Comparison of ENCODE assay signal across 10 mouse cellular contexts in genomic region chr15:98606739-98607138, GRCm38 (mm10). TPM values are rescaled to one million over a fixed set of nuclear protein-coding genes. Genes with fewer than 3 reads are reported as not detected.
DNase-seq lines count a peak whose midpoint lies in the region; ATAC-seq lines count a peak whose summit lies in the region.
"Had no signal": no experiment of that assay in that cellular context is flagged by ENCODE, and none has a peak within 500 bp of the region (broad histone marks: within the 10 kb centered on the region; RNA-seq: fewer than 3 reads in every experiment).

No protein-coding gene starts in this region.

- peaks cover 55% of the 10 kb centered on the region for H3K4me1 ChIP-seq in midbrain, embryonic 10.5 days
- H3K4me1 ChIP-seq in midbrain, embryonic 11.5 days (ENCODE audit: control insufficient read depth, insufficient read depth, low read length) = peaks cover 26% of the 10 kb centered on the region
- H3K4me1 ChIP-seq in intestine, embryonic 16.5 days (ENCODE audit: control insufficient read depth, insufficient read depth, low read length) = peaks cover 52% of the 10 kb centered on the region
- peaks cover 44% of the 10 kb centered on the region for H3K4me1 ChIP-seq in stomach, embryonic 14.5 days (ENCODE audit: control insufficient read depth, insufficient read depth, low read length)

- peaks cover 13% of the 10 kb centered on the region for H3K27me3 ChIP-seq in midbrain, embryonic 10.5 days (ENCODE audit: low read depth, poor library complexity, severe bottlenecking)
- H3K27me3 ChIP-seq in midbrain, embryonic 11.5 days (ENCODE audit: control insufficient read depth, insufficient read depth, low read length) = no peaks in the 10 kb centered on the region; the same call in 1 of the 2 replicates
- H3K27me3 ChIP-seq in intestine, embryonic 16.5 days (replicated peaks; ENCODE audit: control insufficient read depth, insufficient read depth, low read length) = no peaks in the 10 kb centered on the region
- H3K27me3 ChIP-seq in stomach, embryonic 14.5 days (ENCODE audit: control insufficient read depth, insufficient read depth, low read length) = no peaks in the 10 kb centered on the region

- H3K36me3 ChIP-seq in midbrain, embryonic 10.5 days = peaks cover 49% of the 10 kb centered on the region
- peaks cover 5% of the 10 kb centered on the region for H3K36me3 ChIP-seq in midbrain, embryonic 11.5 days (ENCODE audit: control insufficient read depth, insufficient read depth, low read length)
- H3K36me3 ChIP-seq in intestine, embryonic 16.5 days (ENCODE audit: control insufficient read depth, insufficient read depth, low read length) = peaks cover 5% of the 10 kb centered on the region; the same call in 1 of the 2 replicates
- H3K36me3 ChIP-seq in stomach, embryonic 14.5 days (ENCODE audit: control insufficient read depth, insufficient read depth, low read length) = peaks cover 20% of the 10 kb centered on the region

- no peak overlapping the region for H3K4me2 ChIP-seq in midbrain, embryonic 11.5 days
- H3K4me2 ChIP-seq in intestine, embryonic 16.5 days (ENCODE audit: low read depth, low read length) = peak overlapping the region; percentile 81
- peak overlapping the region; percentile 89 for H3K4me2 ChIP-seq in stomach, embryonic 14.5 days (replicated peaks; ENCODE audit: low read depth, low read length)

- no peak overlapping the region for H3K9ac ChIP-seq in midbrain, embryonic 11.5 days (ENCODE audit: low read length)
- peak overlapping the region; percentile 90; the same call in 1 of the 2 replicates for H3K9ac ChIP-seq in intestine, embryonic 16.5 days (ENCODE audit: low read depth, low read length)
- no peak overlapping the region for H3K9ac ChIP-seq in stomach, embryonic 14.5 days (replicated peaks; ENCODE audit: low read depth, low read length)

- WGBS in midbrain, embryonic 10.5 days = 69% methylated on average over 9 of the region's 9 CpGs
- WGBS in midbrain, embryonic 11.5 days = 64% methylated on average over 9 of the region's 9 CpGs
- WGBS in intestine, embryonic 16.5 days = 67% methylated on average over 9 of the region's 9 CpGs
- 64% methylated on average over 9 of the region's 9 CpGs for WGBS in stomach, embryonic 14.5 days

- ATAC-seq in midbrain, embryonic 11.5 days (ENCODE audit: low FRiP score) = no peak
- no peak for ATAC-seq in intestine, embryonic 16.5 days
- ATAC-seq in stomach, embryonic 14.5 days (ENCODE audit: insufficient number of reproducible peaks, insufficient read depth, low FRiP score, low read depth) = no peak

- peak overlapping the region; percentile 87; the same call in 1 of the 2 replicates for H3K4me3 ChIP-seq in midbrain, embryonic 10.5 days
- H3K4me3 ChIP-seq in midbrain, embryonic 11.5 days (ENCODE audit: low read depth, low read length) = no peak overlapping the region
- H3K4me3 ChIP-seq in intestine, embryonic 16.5 days (ENCODE audit: low read length) = peak overlapping the region; percentile 79; the same call in 1 of the 2 replicates
- H3K4me3 ChIP-seq in stomach, embryonic 14.5 days (ENCODE audit: low read depth, low read length) = peak overlapping the region; percentile 80; the same call in 1 of the 2 replicates

- peak; percentile 7 for DNase-seq in gastrocnemius, postnatal 25 days
- DNase-seq in gastrocnemius, postnatal 4 days (ENCODE audit: low spot score in 2 of 2) = no peak
- no peak for DNase-seq in midbrain, embryonic 10.5 days (ENCODE audit: low spot score)
- DNase-seq in midbrain, embryonic 11.5 days (ENCODE audit: low spot score, missing footprints) = no peak
- DNase-seq in ovary, postnatal 10 days (ENCODE audit: low spot score) = no peak
- DNase-seq in adrenal gland, postnatal 25 days = no peak
- DNase-seq: cerebellum, postnatal 25 days; layer of hippocampus, postnatal 36 days had no signal

- no peaks in the 10 kb centered on the region for H3K9me3 ChIP-seq in midbrain, embryonic 10.5 days (replicated peaks)
- H3K9me3 ChIP-seq in midbrain, embryonic 11.5 days (ENCODE audit: control insufficient read depth, low read length) = no peaks in the 10 kb centered on the region
- no peaks in the 10 kb centered on the region for H3K9me3 ChIP-seq in intestine, embryonic 16.5 days (ENCODE audit: control insufficient read depth, low read length)
- no peaks in the 10 kb centered on the region for H3K9me3 ChIP-seq in stomach, embryonic 14.5 days (ENCODE audit: control insufficient read depth, low read depth, low read length)

- no peak overlapping the region for H3K27ac ChIP-seq in midbrain, embryonic 10.5 days (replicated peaks)
- H3K27ac ChIP-seq in midbrain, embryonic 11.5 days (ENCODE audit: low read depth, low read length) = no peak overlapping the region
- peak overlapping the region; percentile 40; the same call in 1 of the 2 replicates for H3K27ac ChIP-seq in intestine, embryonic 16.5 days (ENCODE audit: low read length)
- no peak overlapping the region for H3K27ac ChIP-seq in stomach, embryonic 14.5 days (ENCODE audit: low read length)

RNA-seq across cellular contexts. Expression of gene Adcy6, which starts 3.1 kb away (rescaled TPM):
- 10 to 100 TPM; 19.0 to 32.3 TPM for total RNA-seq in gastrocnemius, postnatal 25 days (2021)
- 10 to 100 TPM; 56.6 to 60.6 TPM for total RNA-seq in gastrocnemius, postnatal 4 days (2021)
- polyA plus RNA-seq in midbrain, embryonic 10.5 days (2016; fragmentation: Nextera tagmentation; extraction: Ambion mirVana) = 11.8 and 12.1 TPM in 2 replicates
- polyA plus RNA-seq in midbrain, embryonic 11.5 days (2014; fragmentation: Nextera tagmentation; extraction: Ambion mirVana) = 9.3 and 10.6 TPM in 2 replicates
- 17.1 and 18.8 TPM in 2 replicates for polyA plus RNA-seq in intestine, embryonic 16.5 days (2015; fragmentation: Nextera tagmentation; extraction: Ambion mirVana)
- 21.9 and 23.0 TPM in 2 replicates for polyA plus RNA-seq in stomach, embryonic 14.5 days (2014; fragmentation: Nextera tagmentation; extraction: Ambion mirVana)
- 42.7 and 48.9 TPM in 2 replicates for total RNA-seq in adrenal gland, postnatal 25 days (2021)

RNA-seq across cellular contexts. Expression of gene Cacnb3, which starts 23.9 kb away (rescaled TPM):
- total RNA-seq in gastrocnemius, postnatal 25 days (2021) = 1 to 10 TPM; 3.4 to 4.1 TPM
- 10 to 100 TPM; 22.1 to 22.5 TPM for total RNA-seq in gastrocnemius, postnatal 4 days (2021)
- polyA plus RNA-seq in midbrain, embryonic 10.5 days (2016; fragmentation: Nextera tagmentation; extraction: Ambion mirVana) = 36.1 and 50.9 TPM in 2 replicates
- 35.5 and 39.5 TPM in 2 replicates for polyA plus RNA-seq in midbrain, embryonic 11.5 days (2014; fragmentation: Nextera tagmentation; extraction: Ambion mirVana)
- 20.3 and 22.8 TPM in 2 replicates for polyA plus RNA-seq in intestine, embryonic 16.5 days (2015; fragmentation: Nextera tagmentation; extraction: Ambion mirVana)
- 34.4 TPM in 2 replicates for polyA plus RNA-seq in stomach, embryonic 14.5 days (2014; fragmentation: Nextera tagmentation; extraction: Ambion mirVana)
- 12.6 and 14.3 TPM in 2 replicates for total RNA-seq in adrenal gland, postnatal 25 days (2021)

RNA-seq across cellular contexts. Expression of gene 4930415O20Rik, which starts 35.9 kb away (rescaled TPM):
- total RNA-seq in gastrocnemius, postnatal 25 days (2021) = under 1 TPM in 1 of 2 experiments, not detected in 1; 0.74 TPM
- total RNA-seq in gastrocnemius, postnatal 4 days (2021) = under 1 TPM in 1 of 2 experiments, not detected in 1; 0.54 TPM
- 0.43 TPM in 1 of 2 replicates, not detected in the other for polyA plus RNA-seq in midbrain, embryonic 10.5 days (2016; fragmentation: Nextera tagmentation; extraction: Ambion mirVana)
- polyA plus RNA-seq in midbrain, embryonic 11.5 days (2014; fragmentation: Nextera tagmentation; extraction: Ambion mirVana) = 0.44 TPM in 1 of 2 replicates, not detected in the other
- 0.43 TPM in 1 of 2 replicates, not detected in the other for polyA plus RNA-seq in intestine, embryonic 16.5 days (2015; fragmentation: Nextera tagmentation; extraction: Ambion mirVana)
- polyA plus RNA-seq in stomach, embryonic 14.5 days (2014; fragmentation: Nextera tagmentation; extraction: Ambion mirVana) = not detected in 2 replicates
- not detected in 2 replicates for total RNA-seq in adrenal gland, postnatal 25 days (2021)
- total RNA-seq: layer of hippocampus, postnatal 36 days had no signal

RNA-seq across cellular contexts. Expression of gene Ccnt1, which starts 36.0 kb away (rescaled TPM):
- 10 to 100 TPM; 17.3 to 21.1 TPM for total RNA-seq in gastrocnemius, postnatal 25 days (2021)
- total RNA-seq in gastrocnemius, postnatal 4 days (2021) = 10 to 100 TPM; 31.3 to 35.4 TPM
- polyA plus RNA-seq in midbrain, embryonic 10.5 days (2016; fragmentation: Nextera tagmentation; extraction: Ambion mirVana) = 59.0 and 61.3 TPM in 2 replicates
- polyA plus RNA-seq in midbrain, embryonic 11.5 days (2014; fragmentation: Nextera tagmentation; extraction: Ambion mirVana) = 60.7 and 61.9 TPM in 2 replicates
- polyA plus RNA-seq in intestine, embryonic 16.5 days (2015; fragmentation: Nextera tagmentation; extraction: Ambion mirVana) = 41.2 and 43.7 TPM in 2 replicates
- polyA plus RNA-seq in stomach, embryonic 14.5 days (2014; fragmentation: Nextera tagmentation; extraction: Ambion mirVana) = 60.0 and 61.2 TPM in 2 replicates
- 52.2 and 55.9 TPM in 2 replicates for total RNA-seq in adrenal gland, postnatal 25 days (2021)

RNA-seq across cellular contexts. Expression of gene Ddx23, which starts 56.0 kb away (rescaled TPM):
- 10 to 100 TPM; 53.1 to 56.8 TPM for total RNA-seq in gastrocnemius, postnatal 25 days (2021)
- 10 to 100 TPM; 62.5 to 67.3 TPM for total RNA-seq in gastrocnemius, postnatal 4 days (2021)
- 27.2 and 30.8 TPM in 2 replicates for polyA plus RNA-seq in midbrain, embryonic 10.5 days (2016; fragmentation: Nextera tagmentation; extraction: Ambion mirVana)
- 24.8 and 24.9 TPM in 2 replicates for polyA plus RNA-seq in midbrain, embryonic 11.5 days (2014; fragmentation: Nextera tagmentation; extraction: Ambion mirVana)
- 15.6 and 17.6 TPM in 2 replicates for polyA plus RNA-seq in intestine, embryonic 16.5 days (2015; fragmentation: Nextera tagmentation; extraction: Ambion mirVana)
- 30.1 and 30.3 TPM in 2 replicates for polyA plus RNA-seq in stomach, embryonic 14.5 days (2014; fragmentation: Nextera tagmentation; extraction: Ambion mirVana)
- 76.1 and 88.7 TPM in 2 replicates for total RNA-seq in adrenal gland, postnatal 25 days (2021)
